Mouse (Mus musculus) liver (tissue): ENCODE results near the gene Camsap3.
"Not testable (repeated sequence)": the region's sequence is repeated elsewhere in the genome, so short reads cannot be mapped to it uniquely, and the experiment has no call there.

Experiments
- DNase-seq: peaks from one replicate; pipeline ENCODE4 v3.0.0-alpha.2; 2020; ENCODE audit warnings: mixed read lengths

The Camsap3 gene

DNA sequence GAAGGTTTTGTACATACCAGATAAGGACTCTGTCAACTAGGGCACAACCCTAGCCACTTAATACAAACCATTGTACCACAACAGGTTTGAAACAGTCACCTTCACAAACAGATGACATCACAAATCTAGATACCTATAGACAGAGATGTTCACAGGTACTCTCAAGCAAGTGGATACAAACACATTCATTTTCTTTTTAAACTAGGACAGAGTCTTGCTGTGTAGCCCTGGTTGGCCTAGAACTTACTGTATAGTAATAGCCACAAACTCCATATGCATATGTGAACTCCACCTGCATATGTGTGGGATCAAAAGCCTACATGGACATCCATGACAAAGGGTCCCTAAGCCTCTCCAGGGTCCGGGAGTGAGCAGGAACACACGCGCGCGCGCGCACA is at the start of gene Camsap3:
Camsap3 (plus strand) TSS at position 301 of the 398 bp plus-strand sequence.
- no peak for DNase-seq

DNA sequence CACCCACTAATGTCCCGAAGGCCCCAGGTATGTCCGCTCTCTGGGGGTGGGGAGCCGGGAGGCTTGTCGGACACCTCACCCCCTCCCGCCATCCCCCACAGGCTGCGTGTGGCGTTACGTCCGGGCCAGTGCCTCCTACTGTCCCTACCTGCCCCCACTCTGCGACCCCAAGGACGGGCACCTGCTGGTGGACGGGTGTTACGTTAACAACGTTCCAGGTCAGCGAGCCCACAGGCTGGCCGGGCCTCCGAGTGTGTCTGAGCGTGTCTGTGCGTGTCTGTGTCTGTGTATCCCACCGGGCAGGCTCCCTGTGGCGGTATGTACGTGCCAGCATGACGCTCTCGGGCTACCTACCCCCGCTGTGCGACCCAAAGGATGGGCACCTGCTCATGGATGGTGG is 49.4 kb upstream of the Camsap3 start:
- no peak for DNase-seq

DNA sequence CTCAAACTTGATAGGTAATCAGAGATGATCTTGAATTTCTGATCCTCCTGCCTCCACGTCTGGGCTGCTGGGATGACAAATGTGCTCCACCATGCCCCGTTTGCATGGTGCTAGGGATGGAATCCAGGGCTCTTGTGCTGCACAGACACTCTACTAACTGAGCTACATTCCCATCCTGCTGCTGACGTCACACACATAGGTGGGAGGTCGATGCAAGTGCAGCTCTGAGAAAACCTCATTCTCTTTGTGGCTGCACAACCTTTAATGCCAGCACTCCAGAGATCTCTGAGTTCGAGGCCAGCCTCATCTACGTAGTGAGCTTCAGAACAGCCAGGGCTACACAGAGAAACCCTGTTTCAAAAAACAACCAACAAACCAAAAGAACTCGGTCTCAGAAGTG is 47.9 kb upstream of the Camsap3 start:
- DNase-seq = no peak

DNA sequence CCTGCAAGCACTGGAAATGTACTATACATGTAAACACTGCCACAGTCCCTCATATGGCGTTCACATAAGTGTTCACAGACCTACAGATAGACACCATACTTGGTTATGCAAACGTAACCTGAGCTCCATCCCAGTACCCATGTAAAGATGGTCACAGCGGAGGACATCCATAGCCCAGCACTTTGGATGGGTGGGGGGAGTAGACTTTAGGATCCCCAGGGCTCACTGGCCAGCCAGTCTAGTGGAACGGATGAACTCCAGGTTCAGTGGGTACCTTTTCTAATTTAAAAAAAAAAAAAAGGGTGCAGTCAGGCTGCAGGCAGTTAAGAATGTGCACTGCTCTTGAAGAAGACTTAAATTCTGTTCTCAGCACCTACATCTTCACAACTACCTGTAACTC is 47.0 kb upstream of the Camsap3 start:
- no peak for DNase-seq

DNA sequence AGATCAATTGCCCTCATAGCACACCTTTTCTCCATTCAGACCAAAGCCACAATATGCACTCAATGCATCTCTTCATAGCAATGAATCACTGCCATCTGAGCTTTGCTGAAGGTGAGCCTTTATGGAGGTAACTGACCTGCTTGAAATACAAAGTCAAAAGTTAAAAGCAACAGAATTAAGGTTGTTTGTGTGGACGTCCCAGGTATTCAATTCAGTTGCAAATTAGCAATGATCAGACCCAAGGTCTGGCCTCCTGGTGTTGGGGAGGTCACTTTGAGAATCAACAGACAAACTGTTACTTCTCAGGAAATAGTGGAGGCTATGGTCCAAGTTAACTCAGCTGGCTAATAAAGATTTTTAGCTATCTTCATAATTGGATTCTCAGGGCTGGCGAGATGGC is 40.6 kb upstream of the Camsap3 start:
- no peak for DNase-seq

DNA sequence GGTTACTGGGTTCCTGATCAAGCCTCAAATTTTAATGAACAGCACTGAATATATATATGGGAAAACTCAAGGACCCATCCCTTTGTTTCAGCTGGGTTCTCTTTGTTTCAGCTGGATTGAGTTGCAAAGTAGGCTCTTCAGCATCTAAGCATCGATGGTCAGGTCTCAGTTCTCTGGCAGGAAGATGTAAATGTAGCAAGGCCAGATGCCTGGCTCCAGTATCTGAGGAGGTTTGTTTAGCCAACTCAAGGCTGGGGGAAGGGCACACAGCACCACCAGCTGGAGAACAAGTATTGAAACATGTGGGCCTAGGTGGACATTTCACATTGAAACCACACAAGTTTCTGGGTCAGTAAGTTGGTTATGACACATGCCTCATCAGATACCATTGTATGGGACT is 34.9 kb upstream of the Camsap3 start:
- DNase-seq = no peak

DNA sequence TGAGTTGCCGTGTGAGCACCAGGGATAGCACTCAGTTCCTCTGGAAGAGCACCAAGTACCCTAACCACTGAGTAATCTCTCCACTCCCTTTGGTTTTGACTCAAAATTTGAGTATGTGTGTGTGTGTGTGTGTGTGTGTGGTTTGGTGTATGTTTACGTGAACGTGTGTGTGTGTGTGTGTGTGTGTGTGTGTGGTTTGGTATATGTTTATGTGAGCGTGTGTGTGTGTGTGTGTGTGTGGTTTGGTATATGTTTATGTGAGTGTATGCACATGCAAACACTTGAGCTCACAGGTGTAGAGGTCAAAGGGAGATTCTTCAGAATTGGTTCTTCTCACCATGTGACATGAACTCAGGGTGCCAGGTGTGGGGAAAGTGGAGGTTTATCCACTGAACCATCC is 31.0 kb upstream of the Camsap3 start:
- DNase-seq = no peak

DNA sequence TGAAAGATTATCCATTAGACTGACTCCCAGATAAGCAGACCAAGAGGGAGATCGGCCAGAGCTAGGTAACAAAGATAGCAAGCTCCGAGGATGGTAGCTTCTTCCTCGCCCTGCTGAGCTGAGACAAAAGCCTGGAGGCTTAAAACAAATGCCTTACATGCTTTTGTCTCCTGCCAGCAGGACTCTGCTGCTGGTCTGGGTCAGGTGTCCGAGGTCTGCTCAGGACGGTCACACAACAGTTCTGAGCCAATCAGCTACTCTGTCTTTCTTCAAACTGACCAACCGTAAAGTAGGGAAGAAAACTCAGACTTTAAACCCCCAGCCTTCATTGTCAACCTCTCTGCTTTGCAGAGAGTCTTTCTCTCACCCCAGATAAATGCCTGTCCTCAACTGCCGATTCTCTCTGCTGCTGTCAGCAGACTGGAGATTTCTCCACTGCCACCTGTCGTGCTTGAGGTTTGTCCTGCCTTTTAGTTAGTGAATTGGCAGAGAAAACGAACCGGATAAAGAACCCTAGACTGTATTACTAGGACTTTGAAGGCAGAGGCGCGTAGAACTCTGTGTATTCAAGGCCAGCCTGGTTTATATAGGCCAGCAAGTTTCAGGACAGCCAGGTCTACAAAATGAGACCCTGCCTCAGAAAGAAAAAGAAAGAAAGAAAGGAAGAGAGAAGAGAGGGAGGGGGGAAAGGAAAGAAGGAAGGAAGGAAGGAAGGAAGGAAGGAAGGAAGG is 19.3 kb upstream of the Camsap3 start, which contains the start of gene C330021F23Rik:
C330021F23Rik (plus strand) TSS at position 350 of the 731 bp plus-strand sequence.
- DNase-seq = peak; percentile 17

DNA sequence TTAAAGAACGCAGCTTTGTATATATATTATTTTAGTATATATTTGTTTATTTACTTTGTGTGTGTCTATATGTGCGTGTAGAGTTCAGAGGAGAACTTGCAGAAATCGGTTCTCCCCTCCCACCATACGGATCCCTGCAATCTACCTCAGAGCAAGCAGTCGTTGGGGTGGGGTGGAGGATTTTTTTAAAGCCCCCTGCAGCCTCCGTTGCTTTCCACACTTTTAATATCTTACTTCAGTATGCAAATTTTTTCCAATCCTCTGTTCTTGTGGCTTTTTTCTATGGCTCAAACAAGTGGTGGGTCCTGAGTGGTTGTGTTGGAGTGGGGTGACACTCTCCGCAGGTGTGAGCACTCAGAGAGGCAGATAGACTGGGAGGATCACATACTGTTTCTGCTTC is 18.7 kb upstream of the Camsap3 start:
- no peak for DNase-seq

DNA sequence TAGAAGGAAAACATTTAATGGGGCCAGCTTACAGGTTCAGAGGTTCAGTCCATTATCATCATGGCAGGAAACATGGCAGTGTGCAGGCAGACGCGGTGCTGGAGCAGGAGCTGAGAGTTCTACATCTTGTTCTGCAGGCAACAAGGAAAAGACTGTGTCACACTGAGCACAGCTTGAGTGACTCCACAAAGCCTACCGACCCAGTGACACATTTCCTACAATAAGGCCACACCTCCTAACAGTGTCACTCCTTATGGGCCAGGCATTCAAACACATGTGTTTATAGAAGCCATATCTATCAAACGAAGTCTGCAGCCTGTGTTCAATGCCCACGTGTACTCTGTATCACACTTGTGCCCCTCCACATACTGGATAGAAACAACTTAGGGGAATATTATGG is 17.3 kb upstream of the Camsap3 start:
- no peak for DNase-seq

DNA sequence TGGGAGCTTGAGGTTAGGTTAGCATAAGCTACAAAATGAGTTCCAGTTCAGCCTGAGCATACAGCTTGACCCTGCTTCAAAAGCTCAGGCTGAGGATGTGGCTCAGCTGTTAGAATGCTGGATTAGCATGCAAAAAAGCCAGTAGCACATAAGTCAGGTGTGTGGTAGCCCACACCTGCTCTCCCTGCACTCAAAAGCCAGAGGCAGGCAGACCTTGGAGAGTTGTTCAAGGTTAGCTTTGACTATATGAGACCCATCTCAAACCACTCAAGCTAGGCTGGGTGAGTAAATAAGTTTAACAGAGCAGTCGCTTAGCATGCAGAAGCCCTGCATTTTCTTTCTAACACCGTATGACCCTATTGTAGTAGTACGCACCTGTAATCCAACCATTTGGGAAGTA is 12.5 kb upstream of the Camsap3 start:
- DNase-seq = no peak

DNA sequence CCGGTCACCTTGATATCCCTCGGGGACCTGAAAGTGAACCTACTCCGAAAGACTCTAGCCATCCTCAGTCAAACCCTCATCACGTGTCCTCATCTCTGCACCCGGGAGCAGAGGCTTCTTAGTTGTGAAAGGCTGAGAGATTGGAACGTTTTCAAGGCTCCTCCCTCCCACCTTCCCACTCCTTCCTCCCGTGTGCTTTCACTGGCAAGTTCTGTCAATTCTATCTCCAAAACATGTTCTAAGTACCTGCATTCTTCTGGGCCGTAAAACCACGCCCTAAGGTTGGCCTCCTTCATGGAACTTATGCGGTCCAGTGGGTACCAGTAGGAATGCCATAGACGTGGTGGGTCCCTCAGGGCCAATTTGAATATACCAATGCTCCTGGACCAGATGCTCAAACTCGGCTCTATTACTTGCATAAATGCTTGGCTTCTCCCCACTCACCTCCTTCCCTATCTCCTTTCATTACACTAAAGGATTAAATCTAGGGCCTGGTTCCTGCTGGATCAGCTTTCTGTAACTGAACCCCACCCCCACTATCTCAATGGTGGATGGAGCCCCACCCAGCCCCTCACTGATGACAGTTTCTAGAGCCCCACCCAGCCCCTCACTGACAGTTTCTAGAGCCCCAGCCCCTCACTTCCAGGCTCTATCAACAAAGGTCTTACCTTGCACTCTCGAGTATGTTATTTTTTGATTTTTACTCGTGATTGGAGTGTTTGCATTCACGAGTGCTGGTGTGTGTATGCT is 10.7 kb upstream of the Camsap3 start:
- DNase-seq = no peak

DNA sequence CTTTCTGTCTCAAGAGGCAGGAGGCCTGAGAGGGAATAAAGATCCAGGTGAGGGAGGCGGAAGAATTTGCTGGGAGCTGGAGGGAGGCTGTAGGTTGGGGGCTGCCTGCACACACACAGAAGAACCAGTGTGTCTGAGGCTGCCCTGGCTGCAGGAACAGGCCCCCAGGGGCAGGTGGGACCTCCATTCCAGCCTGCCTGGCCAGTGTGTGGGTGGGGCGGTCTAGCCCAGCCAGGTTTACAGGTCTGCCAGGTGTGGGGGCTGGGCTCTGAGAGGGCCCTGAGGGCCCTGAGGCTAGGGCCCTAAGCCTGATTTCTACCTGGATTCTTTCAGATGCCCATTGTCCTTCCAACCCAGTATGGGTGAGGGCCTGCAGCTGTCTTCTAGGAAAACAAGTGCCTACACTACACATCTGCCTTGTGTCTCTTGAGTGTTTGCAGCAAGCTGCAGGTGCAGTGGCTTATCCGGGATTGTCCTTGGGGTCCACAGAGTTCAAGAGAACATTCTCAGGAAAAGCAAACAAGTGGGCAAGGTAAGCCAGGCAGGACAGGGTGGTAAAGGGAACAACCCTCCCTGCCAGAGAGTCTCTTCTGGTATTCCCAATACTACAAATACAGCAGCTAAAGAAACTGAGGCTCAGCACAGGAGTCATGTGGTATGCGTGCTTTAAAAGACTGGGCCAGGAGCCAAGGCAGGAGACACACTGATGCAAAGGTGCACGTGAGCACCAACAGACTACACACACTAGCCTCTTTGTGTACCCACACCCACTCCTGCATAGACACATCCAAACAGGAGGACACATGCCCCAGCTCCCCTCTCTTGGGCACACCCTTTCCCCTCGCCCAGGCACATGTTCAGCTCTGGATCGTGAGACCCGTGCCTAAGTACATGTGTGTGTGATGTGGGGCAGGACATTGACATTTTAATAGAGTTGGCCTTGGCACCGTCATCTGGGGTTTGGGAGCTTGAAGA is 7.4 kb upstream of the Camsap3 start:
- DNase-seq = no peak

DNA sequence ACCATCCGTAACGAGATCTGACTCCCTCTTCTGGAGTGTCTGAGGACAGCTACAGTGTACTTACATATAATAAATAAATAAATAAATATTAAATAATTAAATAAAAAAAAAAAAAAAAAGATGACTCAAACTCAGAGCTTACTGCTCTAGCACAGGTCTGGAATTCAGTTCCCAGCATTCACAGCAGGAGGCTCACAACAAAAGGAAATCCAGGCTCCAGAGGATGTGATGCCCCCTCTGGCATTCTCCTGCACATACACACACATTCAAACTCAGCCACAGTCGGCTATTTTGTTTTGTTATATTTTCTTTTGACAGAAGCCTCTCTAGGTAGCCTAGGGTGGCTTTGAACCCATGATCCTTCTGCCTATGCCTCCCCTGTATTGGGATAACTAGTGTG is 5.1 kb upstream of the Camsap3 start:
- not testable (repeated sequence) for DNase-seq

DNA sequence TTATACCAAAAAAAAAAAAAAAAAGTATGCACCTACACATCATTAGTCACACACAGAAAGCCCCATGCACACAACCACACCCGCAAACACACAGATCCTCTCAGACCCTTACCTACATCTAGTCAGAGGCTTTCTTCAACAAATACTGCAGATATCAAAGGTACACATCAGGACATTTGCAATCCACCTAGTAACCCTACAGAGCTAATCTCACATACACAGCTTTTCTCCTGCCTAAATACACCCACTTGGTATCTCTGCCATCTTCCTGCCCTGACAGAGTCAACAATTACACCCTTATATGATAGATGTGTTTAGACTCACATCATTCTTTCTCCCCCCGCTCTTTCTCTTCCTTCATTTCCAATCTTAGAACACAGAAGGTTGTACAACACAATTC is 641 bp upstream of the Camsap3 start:
- no peak for DNase-seq

DNA sequence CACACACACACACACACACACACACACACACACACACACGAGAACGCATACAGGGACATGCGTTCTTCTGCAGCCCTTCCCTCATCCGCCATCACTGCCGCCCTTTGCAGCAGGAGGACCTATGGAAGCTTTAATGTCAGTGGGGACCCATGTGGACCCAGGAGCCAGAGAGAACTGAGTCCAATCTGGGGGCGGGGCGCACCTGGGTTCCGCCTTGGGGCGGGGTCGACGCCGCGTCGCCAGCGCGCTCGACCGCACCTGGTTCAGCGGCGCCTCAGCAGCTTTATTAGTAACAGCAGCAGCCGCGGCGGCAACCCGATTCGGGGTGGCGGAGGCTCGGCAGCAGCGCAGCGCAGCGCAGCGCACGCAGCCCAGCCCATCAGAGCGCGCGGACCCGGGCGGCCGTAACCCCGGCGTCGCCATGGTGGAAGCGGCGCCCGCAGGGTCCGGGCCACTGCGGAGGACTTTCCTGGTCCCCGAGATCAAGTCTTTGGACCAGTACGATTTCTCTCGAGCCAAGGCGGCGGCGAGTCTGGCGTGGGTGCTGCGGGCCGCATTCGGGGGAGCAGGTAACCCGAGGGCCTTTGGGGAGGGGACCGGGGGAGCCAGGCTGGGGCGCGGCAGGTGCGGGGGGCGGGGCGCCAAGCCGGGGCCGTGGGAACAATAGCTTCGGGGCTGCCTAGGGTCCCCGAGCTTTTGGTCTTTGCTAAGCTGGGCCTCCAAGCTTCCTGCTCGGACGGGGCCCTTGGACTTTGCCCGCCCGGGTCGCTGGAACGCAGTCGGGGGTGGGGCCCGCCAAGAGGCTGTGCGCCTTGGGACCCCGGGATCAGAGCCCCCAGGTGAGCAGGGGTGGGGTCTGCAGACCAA is 531 bp downstream of the Camsap3 start:
- DNase-seq = peak; percentile 73

DNA sequence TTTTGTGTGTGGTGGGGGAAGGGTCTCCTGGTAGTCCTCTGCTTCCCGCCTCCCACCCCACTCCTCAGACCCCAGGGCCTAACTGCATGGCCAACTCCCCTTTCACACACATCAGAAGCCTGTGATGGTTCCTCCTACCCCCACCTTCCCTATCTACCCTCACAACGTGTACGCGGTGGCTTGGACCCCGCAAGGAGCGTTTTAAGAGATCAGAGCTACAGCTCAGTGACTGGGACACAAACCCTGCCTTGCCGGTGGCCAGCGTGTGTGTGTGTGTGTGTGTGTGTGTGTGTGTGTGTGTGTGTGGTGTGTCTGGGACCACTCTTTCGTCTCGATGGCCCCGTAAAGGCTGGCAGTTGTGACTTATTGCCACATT is 1.2 kb downstream of the Camsap3 start:
- DNase-seq = no peak

DNA sequence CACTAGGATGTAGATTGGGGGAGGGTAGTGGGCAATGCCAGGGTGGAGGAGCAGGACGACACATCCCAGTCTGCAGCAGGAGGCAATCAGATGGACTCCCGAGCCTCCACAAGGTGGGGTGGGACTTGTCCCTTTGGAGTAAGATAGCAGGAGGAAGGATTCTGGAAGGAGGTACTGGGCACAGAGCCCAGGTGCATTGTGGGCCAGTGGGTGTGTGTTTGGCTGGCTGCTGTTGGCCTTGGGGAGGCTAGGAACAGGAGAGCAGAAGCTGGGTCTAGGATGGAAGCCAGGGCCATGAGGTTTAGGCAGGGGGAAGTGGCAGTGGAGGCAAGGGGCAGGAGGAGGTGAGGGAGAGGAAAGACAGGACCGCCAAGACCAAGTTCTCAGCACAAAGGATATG is 6.4 kb downstream of the Camsap3 start:
- no peak for DNase-seq

DNA sequence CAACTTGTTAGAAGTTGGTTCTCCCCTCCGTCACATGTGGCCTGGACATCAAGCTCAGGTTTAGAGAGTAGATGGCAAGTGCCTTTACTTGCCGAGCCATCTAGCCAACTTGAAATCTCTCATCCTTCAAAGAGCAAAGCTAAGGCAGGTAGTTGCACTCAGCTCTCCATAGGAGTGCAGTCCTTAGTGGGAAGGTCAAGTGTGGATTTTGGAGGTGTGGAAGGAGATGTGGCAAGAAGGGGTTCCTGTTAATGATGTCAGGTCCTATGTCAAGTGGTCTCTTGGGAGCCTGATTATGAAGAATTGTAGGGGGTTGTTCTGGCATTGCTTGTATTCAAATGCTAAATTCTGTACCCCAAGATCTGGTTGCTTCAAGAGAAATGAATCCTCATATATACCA is 7.4 kb downstream of the Camsap3 start:
- DNase-seq = no peak

DNA sequence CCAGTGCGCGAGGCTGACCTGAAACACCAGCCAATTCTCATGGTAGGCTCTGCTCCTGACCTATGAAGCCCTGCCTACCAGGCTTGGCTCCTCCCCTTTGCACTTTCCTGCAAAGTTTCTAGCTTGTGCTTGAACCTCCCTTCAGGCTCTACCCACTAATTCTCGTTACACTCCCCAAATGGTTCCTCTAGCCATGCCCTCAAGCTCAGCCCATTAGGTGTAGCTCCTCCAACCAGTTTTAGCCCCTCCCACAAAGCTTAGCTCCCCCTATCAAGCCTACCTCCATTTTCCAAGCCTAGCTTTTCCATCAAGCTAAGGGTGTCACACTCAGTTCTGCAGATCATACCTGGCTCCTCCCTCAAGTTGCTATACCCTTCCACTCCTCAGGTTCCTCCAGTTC is 11.0 kb downstream of the Camsap3 start:
- no peak for DNase-seq

DNA sequence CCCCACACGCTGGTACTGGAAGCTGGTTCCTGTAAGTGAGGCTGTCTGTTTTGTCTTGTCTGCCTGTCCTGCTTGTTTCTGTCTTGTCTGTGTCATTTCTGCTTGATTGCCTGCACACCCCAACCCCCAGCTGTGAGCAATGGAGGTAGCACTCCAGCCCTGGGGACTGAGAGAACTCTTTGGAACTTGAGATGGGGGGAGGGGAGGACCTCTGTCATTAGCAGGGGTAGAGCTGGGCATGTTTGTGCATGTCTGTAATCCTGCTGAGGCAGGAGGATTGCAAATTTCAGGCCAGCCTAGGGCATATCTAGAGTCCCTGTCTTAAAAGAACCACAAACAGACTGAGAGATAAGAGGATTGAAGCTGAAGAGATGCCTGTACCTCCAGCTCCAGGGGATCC is 12.1 kb downstream of the Camsap3 start:
- DNase-seq = no peak

DNA sequence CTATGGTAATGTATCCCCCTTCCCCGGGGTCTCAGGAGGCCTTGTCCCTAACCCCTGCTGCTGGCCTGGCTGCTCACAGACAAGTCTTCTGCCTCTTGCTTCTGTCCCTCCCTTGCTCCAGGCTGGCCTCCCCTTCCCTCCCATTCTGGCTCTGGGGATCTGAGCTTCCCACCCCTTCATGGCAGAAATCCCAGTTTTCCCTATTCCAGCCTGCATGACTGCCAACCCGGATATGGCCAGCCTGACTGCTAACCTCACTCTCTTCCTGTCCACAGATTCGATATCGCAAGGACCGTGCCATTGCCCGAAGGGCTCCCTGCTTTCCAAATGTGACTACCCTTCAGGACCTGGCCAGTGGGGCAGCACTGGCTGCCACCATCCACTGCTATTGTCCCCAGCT is 13.3 kb downstream of the Camsap3 start:
- DNase-seq = no peak
